Mouse (Mus musculus) sigmoid colon, adult 10 weeks (tissue): ENCODE results near the gene Tagln3. TPM values are rescaled to one million over a fixed set of nuclear protein-coding genes. Genes with fewer than 3 reads are reported as not detected.

Experiments used
- polyA plus RNA-seq: library from polyadenylated mRNA; stranded (reverse); fragments of 350-450 nt; fragmentation: Illumina TruSeq; extraction: RNeasy Lipid Tissue Mini Kit (QIAGEN cat#74804); gene quantifications from one replicate; pipeline ENCODE4 v1.2.3, GENCODE M21; 2014; ENCODE audit warnings: low read depth, low replicate concordance

Gene Tagln3
- polyA plus RNA-seq, result 0.73 TPM

DNA sequence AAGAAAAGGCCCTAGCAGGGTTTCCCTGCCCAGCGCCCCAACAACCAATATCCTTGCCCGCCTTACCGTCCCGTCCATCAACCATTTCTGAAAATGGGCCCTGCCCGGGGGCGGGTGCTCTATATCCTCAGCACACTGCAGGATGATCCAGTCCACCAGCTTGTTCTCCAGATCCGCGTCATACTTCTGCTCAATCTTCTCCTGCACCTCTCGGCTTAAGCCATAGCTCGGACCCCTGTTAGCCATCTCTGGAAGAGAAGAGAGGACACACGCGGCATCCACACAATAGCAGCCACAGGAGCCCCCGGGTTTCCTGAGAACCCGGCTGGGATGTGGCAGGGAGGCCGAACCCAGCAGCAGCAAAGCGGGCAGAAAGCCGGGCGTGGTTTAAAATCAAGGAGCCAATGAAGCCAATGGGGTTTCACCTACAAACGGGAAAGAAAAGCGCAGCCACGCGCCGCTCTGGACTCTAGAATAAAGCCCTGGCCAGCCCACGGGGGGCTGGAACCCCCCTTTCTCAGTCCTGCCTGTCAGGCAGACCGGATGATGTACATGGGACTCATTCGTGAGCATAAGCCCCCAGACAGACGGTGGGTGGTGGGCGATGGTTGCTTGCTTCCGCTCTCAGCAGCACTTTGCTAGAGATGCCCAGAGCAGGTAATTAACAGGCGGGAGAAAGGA is at the start of gene Tagln3:
TSS of gene Tagln3 (minus strand) at position 548 of the 681 bp plus-strand sequence.

DNA sequence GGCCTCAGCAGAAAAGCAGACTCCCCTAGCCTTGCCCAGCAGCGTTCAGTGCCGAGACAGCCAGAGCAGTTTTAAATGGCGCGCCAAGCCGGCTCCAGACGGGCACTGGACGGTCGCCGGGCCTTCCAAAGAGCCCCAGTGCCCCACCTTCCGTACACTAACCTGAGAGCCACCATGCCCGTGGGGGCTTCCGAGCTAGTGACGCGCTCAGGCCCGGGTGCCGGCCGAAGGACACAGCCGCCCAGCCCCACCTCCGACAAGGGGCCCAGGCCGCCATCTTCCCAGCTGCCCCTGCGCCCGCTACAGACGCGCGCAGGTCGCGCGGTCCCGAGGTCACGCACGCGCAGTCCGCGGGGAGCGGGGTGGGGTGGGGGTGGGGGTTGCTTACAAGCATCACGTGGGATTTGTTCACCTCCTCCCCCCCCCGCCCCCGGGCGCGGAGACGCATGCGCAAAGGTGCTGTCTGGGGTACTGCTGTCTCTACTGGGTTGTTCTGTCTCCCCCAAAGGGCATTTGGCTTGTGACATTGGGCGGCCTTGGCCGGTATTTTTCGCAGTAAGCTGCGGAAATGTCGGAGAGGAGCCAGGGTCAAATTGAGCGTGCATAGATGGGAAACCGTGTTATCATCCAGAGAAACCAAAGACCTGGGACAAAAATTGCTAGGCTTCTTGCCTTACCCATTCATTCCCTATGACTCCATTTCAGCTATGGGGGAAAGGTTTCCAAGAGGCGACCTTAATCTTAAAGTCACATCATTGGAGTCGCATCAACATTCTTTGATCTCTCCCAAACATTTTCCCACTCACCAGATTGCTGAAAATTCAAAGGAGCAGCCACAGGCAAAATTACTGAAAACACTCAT is 18.4 kb upstream of the Tagln3 start, which contains the start of gene Abhd10:
TSS of gene Abhd10 (minus strand) at position 341 of the 862 bp plus-strand sequence.

DNA sequence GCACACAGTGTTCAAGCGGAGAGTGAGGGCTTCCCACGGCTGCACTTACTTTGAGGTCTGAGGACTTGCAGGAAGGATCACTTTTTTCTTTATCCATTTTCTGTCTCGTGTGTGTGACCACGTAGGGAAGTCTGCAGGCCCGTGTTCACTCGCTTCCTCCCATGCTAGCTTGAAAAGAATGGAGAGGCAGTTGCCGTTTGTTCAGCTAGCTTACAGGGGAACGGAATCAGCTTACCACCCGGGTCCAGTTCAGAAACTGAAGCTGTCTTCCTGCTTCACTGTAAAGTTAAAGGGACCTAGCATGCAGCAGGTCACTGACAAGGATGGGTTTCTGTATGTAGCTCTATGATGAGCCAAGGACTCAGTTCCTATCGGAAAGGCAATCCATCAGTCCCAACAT is 30.9 kb downstream of the Tagln3 start, which contains the start of gene Tmprss7:
TSS of gene Tmprss7 (minus strand) at position 101 of the 400 bp plus-strand sequence.

Other genes starting within 250 kb of the Tagln3 start
- 58.1 TPM for gene Gm609, start 231.6 kb downstream of the Tagln3 start, polyA plus RNA-seq
- not detected for gene Gm17783, start 192.6 kb downstream of the Tagln3 start, polyA plus RNA-seq
- gene Slc9c1, start 189.3 kb downstream of the Tagln3 start, polyA plus RNA-seq, result 0.13 TPM
- gene Gcsam, start 114.2 kb downstream of the Tagln3 start, polyA plus RNA-seq, result 1.7 TPM
- 74.8 TPM for gene BC016579, start 70.5 kb downstream of the Tagln3 start, polyA plus RNA-seq
- gene Tmprss7, start 30.9 kb downstream of the Tagln3 start, polyA plus RNA-seq, result 0.54 TPM
- 21.9 TPM for gene Abhd10, start 18.3 kb upstream of the Tagln3 start, polyA plus RNA-seq
- 25.6 TPM for gene Phldb2, start 229.0 kb upstream of the Tagln3 start, polyA plus RNA-seq